Comparison of ENCODE assay signal across 7 mouse cellular contexts in genomic region chr1:79823951-79824633, GRCm38 (mm10). TPM values are rescaled to one million over a fixed set of nuclear protein-coding genes. Genes with fewer than 3 reads are reported as not detected.
DNase-seq lines count a peak whose midpoint lies in the region; TF ChIP-seq lines count a peak whose summit lies in the region.

No protein-coding gene starts in this region.

- no peak for DNase-seq in layer of hippocampus, adult 2 months (ENCODE audit: low spot score in 2 of 2)
- no peak for DNase-seq in layer of hippocampus, postnatal 25 days (ENCODE audit: extremely low spot score in 1 of 2, low spot score in 1 of 2)
- DNase-seq in brain, adult 2 months (ENCODE audit: low read depth, low spot score): peak; percentile 36
- peak; percentile 23 for DNase-seq in fibroblast of lung, adult 2 months (ENCODE audit: low read depth)
- peak; percentile 13 for DNase-seq in lung, postnatal 10 days
- no peak for DNase-seq in right cerebral cortex, postnatal 4 days
- DNase-seq in adrenal gland, adult 18-20 months (ENCODE audit: low spot score in 2 of 2): no peak

- TF ChIP-seq CTCF in layer of hippocampus, adult 2 months (conservative IDR thresholded peaks at IDR 0.05): no peak

- peak overlapping the region; percentile 75 for H3K27ac ChIP-seq in layer of hippocampus, adult 2 months

- peak overlapping the region; percentile 8 for H3K4me3 ChIP-seq in layer of hippocampus, adult 2 months

RNA-seq across cellular contexts. Expression of gene Serpine2, which starts 36.9 kb away (rescaled TPM):
- 100 to 1,000 TPM; 130 to 131 TPM for total RNA-seq in layer of hippocampus, adult 2 months (2021)
- total RNA-seq in layer of hippocampus, postnatal 25 days (2021): 100 to 1,000 TPM; 139 to 160 TPM
- 10 to 100 TPM; 11.9 to 22.9 TPM for total RNA-seq in adrenal gland, adult 18-20 months (2021)

RNA-seq across cellular contexts. Expression of gene Wdfy1, which starts 48.1 kb away (rescaled TPM):
- 10 to 100 TPM; 38.0 to 40.2 TPM for total RNA-seq in layer of hippocampus, adult 2 months (2021)
- total RNA-seq in layer of hippocampus, postnatal 25 days (2021): 10 to 100 TPM; 35.8 to 41.3 TPM
- total RNA-seq in adrenal gland, adult 18-20 months (2021): 10 to 100 TPM; 40.4 to 44.0 TPM

RNA-seq across cellular contexts. Expression of gene Mrpl44, which starts 48.3 kb away (rescaled TPM):
- total RNA-seq in layer of hippocampus, adult 2 months (2021): 10 to 100 TPM; 28.0 to 28.2 TPM
- 10 to 100 TPM; 27.8 to 27.9 TPM for total RNA-seq in layer of hippocampus, postnatal 25 days (2021)
- total RNA-seq in adrenal gland, adult 18-20 months (2021): 10 to 100 TPM; 43.3 to 54.9 TPM

Comparison
In these comparisons a context has a peak if more than half of its experiments do, and no peak if none do; other contexts are left out.
1. DNase-seq: peak in brain, adult 2 months (single experiment), fibroblast of lung, adult 2 months (single experiment) and lung, postnatal 10 days (single experiment); none in layer of hippocampus, adult 2 months (0 of 2), layer of hippocampus, postnatal 25 days (0 of 2), right cerebral cortex, postnatal 4 days (single experiment) and adrenal gland, adult 18-20 months (0 of 2).
2. RNA of gene Serpine2, which starts 36.9 kb away (total RNA-seq): 139 to 160 TPM in layer of hippocampus, postnatal 25 days and 130 to 131 TPM in layer of hippocampus, adult 2 months; 11.9 to 22.9 TPM in adrenal gland, adult 18-20 months; every median in the first group is over 4 times any median in the second.